Mouse (Mus musculus) small intestine, adult 2 months (tissue): ENCODE data around the gene Ctbp1.

Experiments used
- CTCF ChIP-seq: fragments of 200-500 bp; IDR thresholded peaks from 2 replicates; pipeline ENCODE4 v1.5.1; 2012; ENCODE audit warnings: low read depth, mild to moderate bottlenecking, control low read depth, inconsistent platforms, low read length, moderate library complexity, mixed read lengths; ENCODE audit not compliant: insufficient replicate concordance, insufficient read length; ENCODE audit errors: extremely low read depth
- POLR2A ChIP-seq: fragments of 200-500 bp; IDR thresholded peaks from 2 replicates; pipeline ENCODE4 v1.6.1; 2012; ENCODE audit warnings: low read depth, mild to moderate bottlenecking, control low read depth, inconsistent platforms, low read length, moderate library complexity

DNA sequence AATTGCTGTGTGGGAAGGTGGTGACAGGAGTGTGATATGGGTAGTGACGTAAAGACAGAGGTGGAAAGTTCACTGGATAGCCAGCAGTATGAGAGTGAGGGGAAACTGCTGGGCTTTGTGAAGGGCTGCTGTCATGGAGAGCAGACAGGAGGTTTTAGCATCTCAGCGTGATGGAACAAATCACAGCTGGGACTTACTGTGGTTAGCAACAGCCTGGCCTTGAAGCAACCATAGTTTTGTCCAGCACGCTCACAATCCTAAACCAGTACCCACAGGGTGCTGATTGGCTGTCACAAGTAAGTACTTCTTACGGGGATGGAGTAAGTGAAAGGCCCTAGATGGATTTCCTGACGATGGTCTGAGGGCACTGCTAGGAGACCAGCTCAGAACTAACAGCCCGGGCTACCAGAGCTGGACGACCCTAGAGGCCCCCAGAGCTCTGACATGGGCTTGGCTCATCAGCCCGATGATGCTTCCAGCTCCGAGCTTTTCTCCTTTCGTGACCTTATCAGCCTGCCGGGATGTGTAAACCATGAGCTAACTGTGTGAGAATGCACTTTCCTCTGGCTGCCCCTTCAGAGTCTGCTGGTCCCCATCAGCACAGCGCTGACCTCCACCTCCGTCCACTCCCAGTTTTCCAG is 40.3 kb downstream of the Ctbp1 start:
- no peak for TF ChIP-seq CTCF
- TF ChIP-seq POLR2A, result no peak
